Mouse (Mus musculus): ENCODE measurements at regions not wholly inside any gene's neighbourhood (a gene's known extent, or its start where the extent isn't known, plus 50 kb on each side); places are given as distances from the start of the nearest gene placed in this dataset.

GRCm38 (mm10) chr3:52601011-52601745 lies 333.0 kb downstream of the Foxo1 start:
- peak; percentile 29 to 44 for DNase-seq (ENCODE audit: low spot score in 2 of 2)

GRCm38 (mm10) chr3:52600581-52600980 lies 332.4 kb downstream of the Foxo1 start:
- DNase-seq (ENCODE audit: low spot score in 2 of 2): no peak

GRCm38 (mm10) chr3:52600146-52600545 lies 332.0 kb downstream of the Foxo1 start:
- DNase-seq (ENCODE audit: low spot score in 2 of 2): no peak

- no peak for DNase-seq (ENCODE audit: low spot score in 2 of 2)
Measured at GRCm38 (mm10) chr3:52586418-52586817, 318.3 kb downstream of the Foxo1 start.

DNA sequence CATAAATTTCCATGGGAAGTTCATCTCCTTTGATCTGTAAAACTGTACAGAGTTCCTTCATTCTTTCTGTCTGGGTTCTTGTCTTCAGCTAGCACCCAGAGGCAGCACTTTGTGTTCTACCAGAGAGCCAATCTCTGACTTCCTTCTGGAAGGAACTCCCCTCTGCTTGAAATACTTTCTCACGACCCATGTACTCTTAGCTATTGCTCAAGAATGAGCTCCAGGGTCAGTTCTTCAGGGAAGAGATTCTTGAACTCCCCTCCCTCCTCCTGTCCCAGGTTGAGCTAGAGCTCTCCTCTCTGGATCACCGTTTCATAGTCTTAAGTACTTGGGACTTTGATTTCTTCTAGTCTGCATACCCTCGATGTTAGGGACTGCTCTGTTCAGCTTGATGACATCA lies 311.8 kb downstream of the Foxo1 start:
- DNase-seq (ENCODE audit: low spot score in 2 of 2): no peak

DNA sequence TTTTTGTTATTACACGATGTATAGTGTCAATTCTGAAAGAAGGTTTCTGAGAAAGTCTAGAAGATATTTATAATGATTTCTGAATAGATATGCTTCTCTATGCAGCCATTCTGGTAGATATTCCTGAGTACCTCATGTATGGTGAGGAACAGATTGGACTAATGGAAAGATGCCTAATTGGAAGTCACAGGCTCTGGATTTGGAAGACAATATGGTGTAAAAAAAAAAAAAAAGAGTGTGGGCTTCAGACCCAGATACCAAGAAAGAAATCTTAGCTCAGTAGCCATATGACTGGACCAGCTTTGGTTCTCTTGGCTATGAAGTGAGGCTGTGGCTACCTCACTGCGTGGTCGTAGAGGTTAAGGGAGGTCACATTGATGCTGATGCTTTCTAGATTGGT lies 311.0 kb downstream of the Foxo1 start:
- DNase-seq (ENCODE audit: low spot score in 2 of 2): no peak

GRCm38 (mm10) chr3:52576703-52577244 lies 308.6 kb downstream of the Foxo1 start:
- DNase-seq (ENCODE audit: low spot score in 2 of 2): no peak

- no peak for DNase-seq (ENCODE audit: low spot score in 2 of 2)
Measured at GRCm38 (mm10) chr3:52575237-52575798, 307.2 kb downstream of the Foxo1 start.

- no peak for DNase-seq (ENCODE audit: low spot score in 2 of 2)
Measured at GRCm38 (mm10) chr3:52574341-52574740, 306.2 kb downstream of the Foxo1 start.

- peak; percentile 22 to 23 for DNase-seq (ENCODE audit: low spot score in 2 of 2)
Measured at GRCm38 (mm10) chr3:52573806-52574205, 305.7 kb downstream of the Foxo1 start.

DNA sequence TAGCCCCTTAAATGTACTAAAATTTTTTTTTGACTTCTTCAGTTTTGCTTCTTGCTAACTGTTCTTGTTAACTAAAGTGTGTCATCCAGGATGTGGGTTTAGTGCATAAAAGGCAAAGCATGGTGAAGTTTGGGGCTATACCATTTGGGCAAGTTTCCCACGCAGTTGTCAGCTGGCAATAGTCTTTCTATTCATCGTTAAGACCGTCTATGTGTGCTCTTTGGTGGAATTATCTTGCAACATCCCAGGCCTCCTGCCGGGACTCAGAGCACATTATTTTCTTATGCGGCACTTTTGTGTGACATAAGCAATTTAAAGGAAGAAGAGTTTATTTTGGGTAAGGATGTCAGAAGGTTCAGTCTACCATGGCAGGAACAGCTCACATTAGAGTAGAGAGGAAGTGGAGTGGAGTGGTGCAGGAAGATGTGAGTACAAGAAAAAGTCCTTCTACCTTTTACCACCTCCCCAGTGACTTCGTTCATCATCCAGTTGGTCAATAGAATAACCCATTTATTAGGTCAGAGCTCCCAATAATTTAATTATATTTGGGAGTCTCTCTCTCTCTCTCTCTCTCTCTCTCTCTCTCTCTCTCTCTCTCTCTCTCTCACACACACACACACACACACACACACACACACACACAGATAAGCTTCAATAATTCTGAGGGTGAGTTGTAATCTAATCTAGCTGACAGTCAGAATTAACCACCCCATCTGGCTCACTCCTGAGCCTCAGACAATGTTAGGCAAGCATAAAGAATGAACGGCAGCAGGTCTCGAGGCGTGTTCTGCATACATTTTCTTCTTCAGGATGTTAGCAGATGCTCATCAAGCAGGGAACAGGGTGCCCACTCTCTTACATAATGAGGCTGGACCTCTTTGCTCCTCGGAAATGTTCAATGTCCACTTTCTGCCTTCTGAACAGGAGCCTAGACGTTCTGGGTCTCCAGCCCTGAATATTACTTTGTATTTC lies 304.7 kb downstream of the Foxo1 start:
- no peak for DNase-seq (ENCODE audit: low spot score in 2 of 2)

GRCm38 (mm10) chr3:52567606-52568372 lies 299.7 kb downstream of the Foxo1 start:
- no peak for DNase-seq (ENCODE audit: low spot score in 2 of 2)

DNA sequence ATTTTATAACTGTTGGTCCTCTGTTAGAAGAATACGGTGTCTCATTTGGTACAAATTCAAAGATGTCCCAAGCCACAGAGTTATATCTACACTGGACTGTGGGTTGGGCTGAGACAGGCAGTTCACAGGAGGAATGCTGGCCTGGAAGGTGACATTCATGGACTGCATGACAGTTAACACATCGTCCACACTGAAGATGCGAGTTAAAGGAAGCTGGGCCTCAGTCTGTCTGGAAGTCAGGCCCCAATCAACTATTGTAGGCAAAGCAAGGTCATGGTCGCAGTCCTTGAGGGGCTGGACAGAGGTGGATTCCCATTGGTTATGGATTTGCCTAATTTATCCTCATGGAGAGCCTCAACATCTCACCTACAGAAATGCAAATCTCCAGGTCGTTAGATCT lies 295.5 kb downstream of the Foxo1 start:
- DNase-seq (ENCODE audit: low spot score in 2 of 2): no peak

DNA sequence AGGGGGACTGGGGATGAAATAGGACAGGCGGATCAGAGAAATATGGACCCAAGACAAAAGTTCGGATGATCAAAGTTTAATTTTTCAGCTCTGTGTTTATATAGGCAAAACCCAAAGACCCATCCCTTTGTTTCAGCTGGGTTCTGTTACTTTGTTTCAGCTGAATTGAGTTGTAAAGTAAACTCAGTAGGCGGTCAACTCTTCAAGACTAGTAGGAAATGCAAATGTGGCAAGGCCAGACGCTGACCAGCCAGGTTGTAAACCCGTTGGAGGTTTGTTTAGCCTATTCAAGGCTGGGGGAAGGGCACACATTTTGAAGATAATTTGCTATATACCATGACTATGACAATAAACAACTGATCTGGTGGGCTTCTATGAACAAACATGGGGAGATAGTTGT lies 294.7 kb downstream of the Foxo1 start:
- DNase-seq (ENCODE audit: low spot score in 2 of 2): no peak

GRCm38 (mm10) chr3:52559481-52559880 lies 291.3 kb downstream of the Foxo1 start:
- no peak for DNase-seq (ENCODE audit: low spot score in 2 of 2)

GRCm38 (mm10) chr3:52558765-52559164 lies 290.6 kb downstream of the Foxo1 start:
- DNase-seq (ENCODE audit: low spot score in 2 of 2): no peak

DNA sequence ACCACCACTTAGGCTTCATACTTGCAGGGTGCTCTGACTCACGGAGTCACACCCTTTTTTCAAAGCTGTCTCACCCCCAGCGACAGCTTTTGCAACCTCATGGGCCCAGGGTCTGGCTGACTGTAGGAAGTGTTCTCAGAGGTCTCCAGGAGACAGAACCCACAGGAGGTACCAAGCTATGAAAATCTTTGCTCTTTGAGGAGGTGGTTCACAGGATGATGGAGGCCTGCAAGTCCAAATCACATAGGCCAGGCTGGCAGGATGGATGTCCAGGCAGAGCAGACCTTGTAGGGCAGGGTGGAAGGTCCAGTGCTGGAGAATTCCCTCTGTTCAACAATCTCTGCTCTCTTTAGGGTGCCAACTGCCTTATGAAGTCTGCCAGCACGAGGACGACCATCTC lies 289.2 kb downstream of the Foxo1 start:
- no peak for DNase-seq (ENCODE audit: low spot score in 2 of 2)

DNA sequence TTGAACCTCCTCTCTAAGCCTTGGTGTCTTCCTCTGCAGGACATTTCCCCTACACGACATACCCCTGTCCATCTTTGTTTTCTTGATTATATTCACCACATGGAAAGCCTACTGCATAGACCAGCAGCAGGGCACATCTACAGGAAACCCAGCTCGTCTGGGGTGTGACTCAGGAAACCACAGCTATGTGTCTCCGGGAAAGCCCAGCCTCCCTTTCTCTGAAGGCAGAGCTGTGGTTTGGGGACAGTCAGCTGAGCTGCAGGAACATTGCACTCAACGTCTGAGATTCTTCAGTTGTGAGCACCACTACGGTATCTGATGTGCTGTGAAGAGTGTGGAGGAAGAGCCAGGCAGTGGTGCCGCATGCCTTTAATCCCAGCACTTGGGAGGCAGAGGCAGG lies 286.9 kb downstream of the Foxo1 start:
- DNase-seq (ENCODE audit: low spot score in 2 of 2): no peak

GRCm38 (mm10) chr3:52554490-52554889 lies 286.4 kb downstream of the Foxo1 start:
- no peak for DNase-seq (ENCODE audit: low spot score in 2 of 2)

GRCm38 (mm10) chr3:52548201-52548893 lies 280.2 kb downstream of the Foxo1 start:
- no peak for DNase-seq (ENCODE audit: low spot score in 2 of 2)

DNA sequence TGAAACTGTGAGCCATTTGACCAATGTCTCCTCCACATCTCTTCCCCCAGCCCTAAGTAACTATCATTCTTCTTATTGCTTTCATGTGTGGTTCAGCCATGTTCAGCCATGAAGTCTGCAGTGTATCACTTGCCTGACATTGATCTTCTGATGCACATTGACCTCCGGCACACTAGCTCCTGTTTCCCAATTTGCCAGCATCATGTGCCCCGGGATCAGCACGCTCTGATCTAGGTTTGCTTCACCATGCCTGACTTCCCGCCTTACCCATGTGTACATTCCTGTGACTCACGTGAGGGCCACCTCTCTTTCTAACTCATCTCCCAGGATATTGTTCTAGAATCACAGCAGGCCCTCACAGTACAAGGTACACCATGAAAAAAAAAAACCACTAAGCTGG lies 277.9 kb downstream of the Foxo1 start:
- DNase-seq (ENCODE audit: low spot score in 2 of 2): no peak

All from frontal cortex, postnatal 25 days (tissue).